Mouse (Mus musculus): ENCODE measurements around the gene Lce6a. TPM values are rescaled to one million over a fixed set of nuclear protein-coding genes. Genes with fewer than 3 reads are reported as not detected.

Lce6a gene
- polyA plus RNA-seq, 1 experiment from 2014 or later, result not detected

DNA sequence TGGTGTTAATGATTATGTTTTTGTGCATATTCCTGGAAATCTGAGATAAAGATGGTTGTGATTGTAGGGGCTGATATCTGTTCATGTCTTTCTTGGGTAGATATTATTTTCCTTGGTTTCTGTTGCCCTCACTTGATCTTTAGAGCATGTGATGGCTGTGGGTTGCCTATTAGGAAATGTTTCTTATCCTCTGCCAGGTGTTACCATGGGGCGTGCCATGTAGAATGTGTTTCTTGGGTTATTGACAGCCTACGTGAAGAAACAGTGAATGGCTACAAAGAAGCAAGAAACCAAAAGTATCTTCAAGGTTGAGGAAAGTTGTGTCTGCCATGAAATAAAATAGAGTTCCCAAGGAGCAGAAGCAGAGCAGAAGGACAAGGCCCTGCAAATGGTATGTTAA, 23.0 kb downstream of the Lce6a start:
- WGBS, result 89% methylated on average over 2 of the region's 2 CpGs
- no peak for DNase-seq (ENCODE audit: low spot score)

GRCm38 (mm10) chr3:92588858-92589257, 32.6 kb downstream of the Lce6a start, which contains the start of gene Smcp:
TSS of gene Smcp (minus strand) at chr3:92588997.
- ATAC-seq, result no peak
- TF ChIP-seq EP300 (IDR thresholded peaks at IDR 0.05), result no peak
- no peak for TF ChIP-seq CTCF (IDR thresholded peaks at IDR 0.05)
- no peak within 1 kb of the TSS for H3K4me2 ChIP-seq (replicated peaks; ENCODE audit: low read depth, low read length)
- H3K27ac ChIP-seq (ENCODE audit: low read length), result no peak within 1 kb of the TSS
- H3K4me1 ChIP-seq (ENCODE audit: insufficient read depth, low read depth, low read length), result no peaks in the 10 kb centered on the region
- H3K36me3 ChIP-seq (ENCODE audit: insufficient read depth, low read length), result no peaks in the 10 kb centered on the region
- H3K4me3 ChIP-seq (ENCODE audit: low read depth, low read length), result no peak within 1 kb of the TSS
- no peaks in the 10 kb centered on the region for H3K27me3 ChIP-seq (replicated peaks; ENCODE audit: insufficient read depth, low read length)
- no peaks in the 10 kb centered on the region for H3K9me3 ChIP-seq (ENCODE audit: low read length)
- 70% methylated on average over 1 of the region's 1 CpGs for WGBS
- DNase-seq (ENCODE audit: low spot score), result no peak
- no peak within 1 kb of the TSS for H3K9ac ChIP-seq (replicated peaks; ENCODE audit: low read depth)

More for the DNA sequence above, 23.0 kb downstream of the Lce6a start:
- Histone ChIP-seq H3K9me3 (ENCODE audit: low read length) (no peaks in the 10 kb centered on the region), H3K9ac (replicated peaks; ENCODE audit: low read depth) (no peak overlapping the region), H3K4me1 (ENCODE audit: insufficient read depth, low read depth, low read length) (no peaks in the 10 kb centered on the region), H3K27ac (ENCODE audit: low read length) (no peak overlapping the region), H3K4me2 (replicated peaks; ENCODE audit: low read depth, low read length) (no peak overlapping the region), H3K4me3 (ENCODE audit: low read depth, low read length) (no peak overlapping the region), H3K27me3 (replicated peaks; ENCODE audit: insufficient read depth, low read length) (no peaks in the 10 kb centered on the region), H3K36me3 (ENCODE audit: insufficient read depth, low read length) (no peaks in the 10 kb centered on the region)
- no peak for ATAC-seq
- TF ChIP-seq CTCF (IDR thresholded peaks at IDR 0.05) (no peak), EP300 (IDR thresholded peaks at IDR 0.05) (no peak)

GRCm38 (mm10) chr3:92587190-92587589, 34.3 kb downstream of the Lce6a start:
- Histone ChIP-seq H3K4me1 (ENCODE audit: insufficient read depth, low read depth, low read length) (no peaks in the 10 kb centered on the region), H3K36me3 (ENCODE audit: insufficient read depth, low read length) (no peaks in the 10 kb centered on the region), H3K27me3 (replicated peaks; ENCODE audit: insufficient read depth, low read length) (no peaks in the 10 kb centered on the region), H3K4me2 (replicated peaks; ENCODE audit: low read depth, low read length) (no peak overlapping the region), H3K9ac (replicated peaks; ENCODE audit: low read depth) (no peak overlapping the region), H3K9me3 (ENCODE audit: low read length) (no peaks in the 10 kb centered on the region), H3K27ac (ENCODE audit: low read length) (no peak overlapping the region), H3K4me3 (ENCODE audit: low read depth, low read length) (no peak overlapping the region)
- no peak for TF ChIP-seq EP300 (IDR thresholded peaks at IDR 0.05)
- TF ChIP-seq CTCF (IDR thresholded peaks at IDR 0.05), result no peak
- DNase-seq (ENCODE audit: low spot score) (no peak), ATAC-seq (no peak)
- WGBS, result 54% methylated on average over 3 of the region's 3 CpGs

DNA sequence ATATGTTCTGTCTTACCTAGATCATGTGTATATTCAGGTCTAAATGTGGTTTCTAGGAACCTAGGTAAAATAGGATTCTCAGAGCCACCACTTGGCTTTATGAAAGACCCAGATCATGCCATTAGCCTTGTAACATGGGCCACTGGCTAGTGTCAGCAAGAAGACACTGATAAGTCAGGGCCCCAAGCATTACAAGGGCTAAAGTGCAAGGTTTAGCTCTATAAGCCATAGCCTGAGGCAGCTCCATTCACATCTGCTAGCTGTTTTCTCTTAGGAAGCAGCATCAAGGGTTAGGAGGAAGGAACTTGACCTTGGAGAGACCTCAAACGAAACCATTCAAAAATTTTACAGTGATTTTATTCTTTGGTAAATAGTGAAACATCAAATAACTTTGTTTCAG, 36.4 kb downstream of the Lce6a start:
- H3K9ac ChIP-seq (replicated peaks; ENCODE audit: low read depth), result no peak overlapping the region
- no peak overlapping the region for H3K27ac ChIP-seq (ENCODE audit: low read length)
- no peaks in the 10 kb centered on the region for H3K27me3 ChIP-seq (replicated peaks; ENCODE audit: insufficient read depth, low read length)
- no peaks in the 10 kb centered on the region for H3K4me1 ChIP-seq (ENCODE audit: insufficient read depth, low read depth, low read length)
- H3K9me3 ChIP-seq (ENCODE audit: low read length), result no peaks in the 10 kb centered on the region
- no peak overlapping the region for H3K4me2 ChIP-seq (replicated peaks; ENCODE audit: low read depth, low read length)
- H3K4me3 ChIP-seq (ENCODE audit: low read depth, low read length), result no peak overlapping the region
- DNase-seq (ENCODE audit: low spot score) (no peak), ATAC-seq (no peak)
- H3K36me3 ChIP-seq (ENCODE audit: insufficient read depth, low read length), result no peaks in the 10 kb centered on the region
- 29% methylated on average over 1 of the region's 1 CpGs for WGBS
- TF ChIP-seq CTCF (IDR thresholded peaks at IDR 0.05) (no peak), EP300 (IDR thresholded peaks at IDR 0.05) (no peak)

- Histone ChIP-seq H3K4me1 (ENCODE audit: insufficient read depth, low read depth, low read length) (no peaks in the 10 kb centered on the region), H3K4me3 (ENCODE audit: low read depth, low read length) (no peak overlapping the region), H3K27me3 (replicated peaks; ENCODE audit: insufficient read depth, low read length) (no peaks in the 10 kb centered on the region), H3K36me3 (ENCODE audit: insufficient read depth, low read length) (no peaks in the 10 kb centered on the region), H3K4me2 (replicated peaks; ENCODE audit: low read depth, low read length) (no peak overlapping the region), H3K9ac (replicated peaks; ENCODE audit: low read depth) (no peak overlapping the region), H3K9me3 (ENCODE audit: low read length) (no peaks in the 10 kb centered on the region), H3K27ac (ENCODE audit: low read length) (no peak overlapping the region)
- no peak for DNase-seq (ENCODE audit: low spot score)
- no peak for ATAC-seq
- 43% methylated on average over 3 of the region's 3 CpGs for WGBS
- no peak for TF ChIP-seq CTCF (IDR thresholded peaks at IDR 0.05)
- no peak for TF ChIP-seq EP300 (IDR thresholded peaks at IDR 0.05)
These were observed 38.2 kb downstream of the Lce6a start for GRCm38 (mm10) chr3:92583164-92583826.

- Histone ChIP-seq H3K4me2 (replicated peaks; ENCODE audit: low read depth, low read length) (no peak overlapping the region), H3K9ac (replicated peaks; ENCODE audit: low read depth) (no peak overlapping the region), H3K4me3 (ENCODE audit: low read depth, low read length) (no peak overlapping the region), H3K36me3 (ENCODE audit: insufficient read depth, low read length) (no peaks in the 10 kb centered on the region), H3K27me3 (replicated peaks; ENCODE audit: insufficient read depth, low read length) (no peaks in the 10 kb centered on the region), H3K9me3 (ENCODE audit: low read length) (no peaks in the 10 kb centered on the region), H3K4me1 (ENCODE audit: insufficient read depth, low read depth, low read length) (no peaks in the 10 kb centered on the region), H3K27ac (ENCODE audit: low read length) (no peak overlapping the region)
- 56% methylated on average over 1 of the region's 1 CpGs for WGBS
- TF ChIP-seq EP300 (IDR thresholded peaks at IDR 0.05) (no peak), CTCF (IDR thresholded peaks at IDR 0.05) (no peak)
- DNase-seq (ENCODE audit: low spot score), result no peak
- no peak for ATAC-seq
These were observed 42.0 kb downstream of the Lce6a start for GRCm38 (mm10) chr3:92579508-92579907.
